Mouse (Mus musculus) midbrain, embryonic 10.5 days (tissue): ENCODE data around the gene Wwtr1. TPM values are rescaled to one million over a fixed set of nuclear protein-coding genes. Genes with fewer than 3 reads are reported as not detected.
A peak's percentile ranks its signal among the peaks of the same experiment; 100 is the strongest.

Source experiments
- DNase-seq: peaks from one replicate; pipeline ENCODE4 v3.0.0-alpha.2; 2017; ENCODE audit warnings: low spot score
- H3K27ac ChIP-seq: fragments of 300-500 bp; sonication (generic); replicated peaks from 2 replicates; pipeline ENCODE4 v1.5.1; 2016; ENCODE audit warnings: mild to moderate bottlenecking
- H3K27me3 ChIP-seq: fragments of 300-500 bp; sonication (generic); 2 replicates; pipeline ENCODE4 v1.6.1; 2016; ENCODE audit warnings: low read depth, mild to moderate bottlenecking; ENCODE audit not compliant: poor library complexity, severe bottlenecking
- H3K36me3 ChIP-seq: fragments of 300-500 bp; sonication (generic); 2 replicates; pipeline ENCODE4 v1.6.1; 2016; ENCODE audit warnings: mild to moderate bottlenecking, moderate library complexity
- H3K4me1 ChIP-seq: fragments of 300-500 bp; sonication (generic); 2 replicates; pipeline ENCODE4 v1.6.1; 2016
- H3K4me3 ChIP-seq: fragments of 300-500 bp; sonication (generic); 2 replicates; pipeline ENCODE4 v1.5.1; 2016; ENCODE audit warnings: mild to moderate bottlenecking, moderate library complexity
- H3K9me3 ChIP-seq: fragments of 300-500 bp; sonication (generic); replicated peaks from 2 replicates; pipeline ENCODE4 v1.6.1; 2016; ENCODE audit warnings: mild to moderate bottlenecking
- WGBS: fragments of 180-500 bp; shearing (Covaris S2); methylation state at CpG from one replicate; pipeline ENCODE4 v1.1.7; 2016; 5-methylcytosine and 5-hydroxymethylcytosine counted together
- polyA plus RNA-seq: library from polyadenylated mRNA; unstranded; fragments of >200 nt; fragmentation: Nextera tagmentation; extraction: Ambion mirVana; gene quantifications from 2 replicates; pipeline ENCODE4 v1.2.1, GENCODE M21; 2016

The Wwtr1 gene
- polyA plus RNA-seq: 11.4 and 13.3 TPM in 2 replicates

- Histone ChIP-seq H3K36me3 (peaks cover 15% of the 10 kb centered on the region), H3K27me3 (no peaks in the 10 kb centered on the region), H3K4me3 (peak within 1 kb of the TSS; percentile 90), H3K4me1 (peaks cover 39% of the 10 kb centered on the region), H3K27ac (peak within 1 kb of the TSS; percentile 94), H3K9me3 (no peaks in the 10 kb centered on the region)
- under 1% methylated on average over 35 of the region's 36 CpGs for WGBS
- peak; percentile 94 for DNase-seq
These were observed at the start of gene Wwtr1 for GRCm38 (mm10) chr3:57575660-57576055. Gene Wwtr1, minus strand, starts transcription at chr3:57575910.

- no peak overlapping the region for H3K27ac ChIP-seq
- H3K27me3 ChIP-seq: no peaks in the 10 kb centered on the region
- WGBS: 78% methylated on average over 4 of the region's 4 CpGs
- DNase-seq: no peak
- H3K4me1 ChIP-seq: no peaks in the 10 kb centered on the region
- H3K4me3 ChIP-seq: no peak overlapping the region
- H3K9me3 ChIP-seq: no peaks in the 10 kb centered on the region
- H3K36me3 ChIP-seq: no peaks in the 10 kb centered on the region
These were observed 44.0 kb upstream of the Wwtr1 start for GRCm38 (mm10) chr3:57619718-57620117.

GRCm38 (mm10) chr3:57615652-57616051, 39.9 kb upstream of the Wwtr1 start:
- Histone ChIP-seq H3K4me3 (no peak overlapping the region), H3K4me1 (no peaks in the 10 kb centered on the region), H3K9me3 (no peaks in the 10 kb centered on the region), H3K27ac (no peak overlapping the region), H3K36me3 (no peaks in the 10 kb centered on the region), H3K27me3 (no peaks in the 10 kb centered on the region)
- WGBS: 94% methylated on average over 4 of the region's 4 CpGs
- no peak for DNase-seq

GRCm38 (mm10) chr3:57612430-57612997, 36.8 kb upstream of the Wwtr1 start:
- Histone ChIP-seq H3K4me1 (no peaks in the 10 kb centered on the region), H3K27ac (no peak overlapping the region), H3K4me3 (no peak overlapping the region), H3K9me3 (no peaks in the 10 kb centered on the region), H3K36me3 (no peaks in the 10 kb centered on the region), H3K27me3 (no peaks in the 10 kb centered on the region)
- 75% methylated on average over 3 of the region's 3 CpGs for WGBS
- no peak for DNase-seq

DNA sequence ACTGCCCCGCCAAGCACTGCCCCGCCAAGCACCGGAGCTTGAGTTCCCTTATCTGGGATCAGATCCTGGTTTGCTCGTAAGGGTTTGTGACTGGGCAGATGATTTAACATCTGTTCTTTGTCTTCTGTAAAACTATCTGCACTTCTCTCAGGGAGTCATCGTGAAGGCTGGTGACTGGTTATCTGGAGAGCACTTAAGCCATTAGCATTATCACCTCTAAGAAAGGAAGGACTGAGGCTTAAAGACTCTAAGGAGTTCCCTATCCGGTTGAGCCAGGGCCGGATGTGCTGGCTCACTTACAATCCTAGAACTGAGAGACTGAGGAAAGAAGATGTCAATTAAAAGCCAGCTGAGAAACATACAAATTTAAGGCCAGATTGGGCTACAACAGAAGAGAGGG, 36.1 kb upstream of the Wwtr1 start:
- no peaks in the 10 kb centered on the region for H3K4me1 ChIP-seq
- no peaks in the 10 kb centered on the region for H3K36me3 ChIP-seq
- 88% methylated on average over 7 of the region's 7 CpGs for WGBS
- no peaks in the 10 kb centered on the region for H3K9me3 ChIP-seq
- H3K27me3 ChIP-seq: no peaks in the 10 kb centered on the region
- no peak for DNase-seq
- H3K27ac ChIP-seq: no peak overlapping the region
- H3K4me3 ChIP-seq: no peak overlapping the region

- H3K9me3 ChIP-seq: no peaks in the 10 kb centered on the region
- H3K4me3 ChIP-seq: no peak overlapping the region
- H3K27me3 ChIP-seq: no peaks in the 10 kb centered on the region
- H3K27ac ChIP-seq: no peak overlapping the region
- DNase-seq: no peak
- 62% methylated on average over 1 of the region's 1 CpGs for WGBS
- no peaks in the 10 kb centered on the region for H3K36me3 ChIP-seq
- H3K4me1 ChIP-seq: no peaks in the 10 kb centered on the region
These were observed 28.9 kb upstream of the Wwtr1 start for GRCm38 (mm10) chr3:57604618-57605015.

DNA sequence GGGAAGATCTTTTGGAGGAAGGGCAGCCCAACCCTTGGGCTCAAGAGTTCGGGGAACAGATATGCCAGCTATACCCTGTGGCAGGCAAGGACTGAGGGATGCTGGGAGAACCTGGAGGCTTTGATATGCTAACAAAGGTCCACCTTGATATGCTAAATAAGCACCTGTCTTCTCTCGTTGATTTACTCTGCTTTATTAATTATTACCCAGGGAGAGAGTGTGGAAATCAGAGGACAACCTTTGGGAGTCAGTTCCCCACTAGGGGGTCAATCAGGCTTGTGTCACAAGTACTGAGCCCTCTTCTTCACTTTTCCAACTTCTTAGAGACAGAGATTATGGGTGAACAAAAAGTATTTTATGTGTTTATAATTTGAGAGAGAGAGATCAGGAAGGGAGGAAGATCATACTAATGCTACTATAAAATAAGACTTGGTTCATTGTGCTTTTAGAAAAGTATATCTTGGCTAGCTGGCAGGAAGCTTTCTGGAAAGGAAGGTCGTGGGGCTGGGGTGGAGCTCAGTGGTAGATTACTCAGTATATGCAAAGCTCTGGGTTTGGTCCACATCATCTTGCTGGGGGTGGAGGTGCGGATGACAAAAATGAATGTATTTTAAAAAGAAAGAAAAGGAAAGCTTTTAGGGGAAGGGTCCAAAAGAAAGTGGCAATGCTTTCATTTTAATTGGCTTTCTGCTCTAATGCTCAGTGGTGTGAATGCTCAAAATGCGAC, 28.3 kb upstream of the Wwtr1 start:
- WGBS: 78% methylated on average over 5 of the region's 5 CpGs
- Histone ChIP-seq H3K4me3 (no peak overlapping the region), H3K27me3 (no peaks in the 10 kb centered on the region), H3K4me1 (no peaks in the 10 kb centered on the region), H3K36me3 (no peaks in the 10 kb centered on the region), H3K27ac (no peak overlapping the region), H3K9me3 (no peaks in the 10 kb centered on the region)
- DNase-seq: no peak

DNA sequence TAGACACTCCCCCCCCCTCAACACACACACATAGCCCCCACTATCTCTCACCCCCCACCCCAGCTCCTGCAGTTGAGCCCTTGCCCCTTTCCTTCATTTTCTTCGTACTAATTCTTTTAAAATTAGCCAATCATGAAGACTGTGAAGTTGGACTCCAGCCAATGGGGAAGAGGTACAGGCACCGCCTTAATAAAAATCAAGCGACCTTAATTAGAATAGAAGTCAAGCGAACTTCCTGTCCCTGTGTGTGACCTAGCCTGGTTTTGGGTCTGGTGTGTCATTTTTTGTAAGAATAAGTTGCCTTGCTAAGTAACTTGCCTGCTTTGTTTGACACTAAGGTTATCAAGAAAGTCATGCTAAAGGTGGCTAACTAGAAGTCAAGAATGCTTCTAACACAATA, 26.9 kb upstream of the Wwtr1 start:
- H3K36me3 ChIP-seq: no peaks in the 10 kb centered on the region
- H3K4me3 ChIP-seq: no peak overlapping the region
- WGBS: 86% methylated on average over 4 of the region's 4 CpGs
- H3K9me3 ChIP-seq: no peaks in the 10 kb centered on the region
- DNase-seq: no peak
- no peaks in the 10 kb centered on the region for H3K4me1 ChIP-seq
- H3K27me3 ChIP-seq: no peaks in the 10 kb centered on the region
- H3K27ac ChIP-seq: no peak overlapping the region

DNA sequence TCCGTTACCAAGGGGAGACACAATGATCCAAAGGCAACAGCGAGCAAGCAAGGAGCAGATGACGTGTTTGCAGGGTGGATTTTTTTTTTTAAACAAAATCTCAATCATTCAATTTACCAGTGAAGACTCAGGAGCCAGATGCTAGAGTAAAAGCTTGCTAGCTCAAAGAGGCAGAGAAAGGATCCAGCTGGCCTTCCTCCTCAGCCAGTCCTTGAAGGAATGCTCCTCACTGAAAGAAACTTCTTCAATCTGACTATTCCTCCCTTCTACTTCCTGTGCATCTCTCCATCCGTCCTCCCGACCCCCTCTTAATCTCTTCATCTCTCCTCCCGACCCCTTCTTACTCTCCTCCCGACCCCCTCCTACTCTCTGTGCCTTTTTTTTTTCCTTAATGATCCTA, 20.9 kb upstream of the Wwtr1 start:
- no peaks in the 10 kb centered on the region for H3K9me3 ChIP-seq
- H3K27me3 ChIP-seq: no peaks in the 10 kb centered on the region
- H3K4me1 ChIP-seq: no peaks in the 10 kb centered on the region
- no peak for DNase-seq
- H3K27ac ChIP-seq: no peak overlapping the region
- no peaks in the 10 kb centered on the region for H3K36me3 ChIP-seq
- WGBS: 82% methylated on average over 7 of the region's 7 CpGs
- H3K4me3 ChIP-seq: no peak overlapping the region

GRCm38 (mm10) chr3:57595506-57595905, 19.8 kb upstream of the Wwtr1 start:
- no peak overlapping the region for H3K27ac ChIP-seq
- H3K9me3 ChIP-seq: no peaks in the 10 kb centered on the region
- no peak for DNase-seq
- no peaks in the 10 kb centered on the region for H3K36me3 ChIP-seq
- no peak overlapping the region for H3K4me3 ChIP-seq
- H3K27me3 ChIP-seq: no peaks in the 10 kb centered on the region
- H3K4me1 ChIP-seq: no peaks in the 10 kb centered on the region

DNA sequence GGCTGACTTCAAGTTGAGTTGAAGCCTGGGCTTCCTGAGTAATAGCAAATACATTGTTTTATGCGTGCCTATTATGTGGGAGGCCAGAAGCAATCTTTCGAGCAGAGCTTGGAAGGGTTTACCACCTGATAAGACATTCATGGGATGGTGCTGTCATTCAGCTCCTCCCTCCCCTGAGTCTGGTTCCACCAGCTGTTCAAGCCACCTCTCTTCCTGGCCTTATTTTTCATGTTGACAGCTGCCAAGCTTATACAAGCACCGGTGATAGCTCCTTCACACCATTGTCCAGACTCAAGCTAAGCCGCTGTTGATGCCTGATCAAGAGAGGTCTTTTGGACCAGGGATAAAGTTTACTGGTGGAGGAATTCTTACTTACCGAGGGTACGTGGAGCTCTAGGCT, 10.3 kb upstream of the Wwtr1 start:
- Histone ChIP-seq H3K27ac (no peak overlapping the region), H3K4me3 (no peak overlapping the region), H3K27me3 (no peaks in the 10 kb centered on the region), H3K36me3 (no peaks in the 10 kb centered on the region), H3K9me3 (no peaks in the 10 kb centered on the region), H3K4me1 (no peaks in the 10 kb centered on the region)
- WGBS: 96% methylated on average over 6 of the region's 6 CpGs
- no peak for DNase-seq

DNA sequence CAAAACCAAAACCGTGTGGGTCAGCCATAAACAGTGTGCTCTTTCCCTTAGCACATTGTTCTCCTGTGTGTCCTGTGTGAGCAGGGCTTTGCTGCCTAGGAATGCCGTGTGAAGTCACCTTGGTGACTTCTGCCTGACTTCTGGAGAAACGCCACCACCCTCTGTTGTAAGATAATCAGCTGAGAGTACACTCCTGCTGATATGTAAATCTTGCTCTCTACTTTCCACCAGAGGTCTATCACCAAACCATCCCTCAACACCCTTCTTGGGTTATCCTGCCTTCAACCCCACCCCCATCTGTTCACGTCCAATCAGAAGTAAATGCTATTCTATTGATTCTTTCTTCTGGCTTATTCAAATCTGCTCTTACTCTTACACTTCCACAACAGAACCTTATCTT, 7.8 kb upstream of the Wwtr1 start:
- WGBS: 71% methylated on average over 4 of the region's 4 CpGs
- H3K9me3 ChIP-seq: no peaks in the 10 kb centered on the region
- no peak overlapping the region for H3K4me3 ChIP-seq
- no peaks in the 10 kb centered on the region for H3K27me3 ChIP-seq
- no peaks in the 10 kb centered on the region for H3K36me3 ChIP-seq
- no peak for DNase-seq
- no peak overlapping the region for H3K27ac ChIP-seq
- H3K4me1 ChIP-seq: no peaks in the 10 kb centered on the region

DNA sequence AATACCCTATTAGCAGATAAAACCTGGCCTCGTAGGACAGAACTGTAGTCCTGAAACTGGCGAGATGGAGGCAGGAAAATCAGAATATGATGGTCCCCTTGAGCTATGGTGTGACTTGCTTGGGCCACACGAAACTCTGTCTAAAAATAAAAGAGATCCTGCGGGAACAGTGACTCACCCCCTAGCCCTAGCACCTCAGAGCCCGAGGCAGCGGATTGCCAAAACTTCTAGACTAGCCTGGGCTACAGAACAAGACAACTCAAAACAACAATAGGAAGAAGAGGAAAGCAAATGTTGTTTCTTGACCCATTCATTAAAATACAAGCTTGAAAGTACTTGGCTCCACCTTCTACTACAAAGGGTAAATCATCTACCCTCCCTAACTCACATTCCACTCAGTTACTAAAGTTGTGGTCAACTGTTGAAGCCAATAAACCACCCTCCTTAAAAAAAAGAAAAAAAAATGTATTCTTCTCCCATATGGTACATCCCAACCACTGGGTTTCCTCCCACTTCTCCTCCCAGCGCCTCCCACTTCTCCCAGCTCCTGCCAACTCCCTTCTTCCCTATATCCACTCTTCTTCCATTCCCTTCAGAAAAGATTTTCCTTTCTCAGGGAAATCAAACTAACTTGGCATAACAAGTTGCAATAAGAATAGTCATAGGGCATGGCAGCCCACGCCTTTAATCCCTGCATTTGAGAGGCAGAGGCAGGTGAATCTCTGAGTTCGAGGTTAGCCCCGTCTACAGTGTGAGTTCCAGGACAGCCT, 4.9 kb upstream of the Wwtr1 start:
- no peaks in the 10 kb centered on the region for H3K36me3 ChIP-seq
- no peak overlapping the region for H3K27ac ChIP-seq
- peaks cover 12% of the 10 kb centered on the region for H3K4me1 ChIP-seq
- no peak for DNase-seq
- no peaks in the 10 kb centered on the region for H3K9me3 ChIP-seq
- no peaks in the 10 kb centered on the region for H3K27me3 ChIP-seq
- 93% methylated on average over 10 of the region's 10 CpGs for WGBS
- H3K4me3 ChIP-seq: no peak overlapping the region
